Mouse (Mus musculus): ENCODE results near the gene Scgb1b18.
"Not testable (repeated sequence)": the region's sequence is repeated elsewhere in the genome, so short reads cannot be mapped to it uniquely, and the experiment has no call there.

Gene Scgb1b18

DNA sequence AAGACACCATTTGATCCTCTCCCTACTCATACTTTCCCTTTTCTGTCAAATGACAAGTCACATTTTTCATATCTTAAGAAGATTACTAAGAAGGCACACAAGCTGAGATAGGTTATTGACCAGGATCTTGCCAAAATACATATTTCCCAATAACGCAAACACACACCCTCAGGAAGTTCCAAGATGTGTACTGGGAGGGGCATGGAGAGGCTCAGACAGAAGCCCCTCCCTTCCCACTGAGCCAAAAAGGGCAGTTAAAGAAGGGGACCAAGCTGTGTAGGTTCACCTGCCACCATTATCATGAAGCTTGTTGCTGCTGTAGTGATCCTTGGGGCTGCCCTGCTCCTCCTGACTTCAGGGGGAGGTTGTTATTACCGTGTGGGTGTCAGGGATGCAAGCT, at the start of gene Scgb1b18:
Scgb1b18 (plus strand) TSS at position 301 of the 400 bp plus-strand sequence.
- not testable (repeated sequence) for DNase-seq

- not testable (repeated sequence) for DNase-seq
Observed at GRCm38 (mm10) chr7:33173764-33174163, 11.6 kb upstream of the Scgb1b18 start, which contains the start of gene Scgb2b18. TSS of gene Scgb2b18 (minus strand) at chr7:33173864.

Measured in thymus, postnatal 25 days (tissue).